In genomic region chr10:70109974-70110373, GRCm38 (mm10) we compare ENCODE assay signal across 9 mouse cellular contexts. TPM values are rescaled to one million over a fixed set of nuclear protein-coding genes. Genes with fewer than 3 reads are reported as not detected.
DNase-seq lines count a peak whose midpoint lies in the region; ATAC-seq and TF ChIP-seq lines count a peak whose summit lies in the region.
"Had no signal": no experiment of that assay in that cellular context is flagged by ENCODE, and none has a peak within 500 bp of the region (broad histone marks: within the 10 kb centered on the region; RNA-seq: fewer than 3 reads in every experiment).

No protein-coding gene starts in this region.

- no peaks in the 10 kb centered on the region for H3K27me3 ChIP-seq in midbrain, embryonic 15.5 days (replicated peaks)
- H3K27me3 ChIP-seq in midbrain, embryonic 14.5 days (ENCODE audit: control insufficient read depth, insufficient read depth, low read length), result no peaks in the 10 kb centered on the region
- H3K27me3 ChIP-seq in intestine, postnatal 0 days (replicated peaks; ENCODE audit: control insufficient read depth, insufficient read depth, low read length), result no peaks in the 10 kb centered on the region
- H3K27me3 ChIP-seq in stomach, embryonic 15.5 days (replicated peaks), result no peaks in the 10 kb centered on the region
- H3K27me3 ChIP-seq: heart, embryonic 13.5 days had no signal

- intact Hi-C loops in heart, postnatal 10 days (cut with DNase I), result no loop called here

- WGBS in midbrain, embryonic 15.5 days, result 80% methylated on average over 5 of the region's 5 CpGs
- WGBS in midbrain, embryonic 14.5 days, result 80% methylated on average over 5 of the region's 5 CpGs
- WGBS in intestine, postnatal 0 days, result 21% methylated on average over 5 of the region's 5 CpGs
- WGBS in stomach, embryonic 15.5 days, result 39% methylated on average over 5 of the region's 5 CpGs

- no peak for TF ChIP-seq CTCF in intestine, postnatal 0 days (IDR thresholded peaks at IDR 0.05; ENCODE audit: low read depth)

- 0 out of 2 replicates have a peak overlapping the region, but pooled peaks have one; percentile 9 for H3K27ac ChIP-seq in midbrain, embryonic 15.5 days
- no peak overlapping the region for H3K27ac ChIP-seq in midbrain, embryonic 14.5 days (replicated peaks; ENCODE audit: low read depth, low read length)
- peak overlapping the region; percentile 50; the same call in 1 of the 2 replicates for H3K27ac ChIP-seq in intestine, postnatal 0 days (ENCODE audit: low read depth, low read length)
- H3K27ac ChIP-seq in stomach, embryonic 15.5 days, result peak overlapping the region; percentile 46; the same call in 1 of the 2 replicates
- H3K27ac ChIP-seq: heart, embryonic 13.5 days had no signal

- H3K36me3 ChIP-seq in midbrain, embryonic 15.5 days (replicated peaks), result no peaks in the 10 kb centered on the region
- 0 out of 2 replicates have a peak, but pooled peaks cover 3% of the 10 kb centered on the region for H3K36me3 ChIP-seq in midbrain, embryonic 14.5 days (ENCODE audit: control insufficient read depth, insufficient read depth, low read length)
- no peaks in the 10 kb centered on the region for H3K36me3 ChIP-seq in intestine, postnatal 0 days (ENCODE audit: control insufficient read depth, insufficient read depth)
- H3K36me3 ChIP-seq in stomach, embryonic 15.5 days, result no peaks in the 10 kb centered on the region

- peak; percentile 90 for DNase-seq in heart, adult 11 months
- no peak for DNase-seq in heart, postnatal 10 days
- no peak for DNase-seq in midbrain, embryonic 14.5 days
- no peak for DNase-seq in adrenal gland, postnatal 14 days
- DNase-seq in thymus, postnatal 10 days (ENCODE audit: low spot score in 2 of 2), result no peak

- H3K9me3 ChIP-seq in midbrain, embryonic 15.5 days, result no peaks in the 10 kb centered on the region
- H3K9me3 ChIP-seq in midbrain, embryonic 14.5 days (ENCODE audit: control insufficient read depth, low read length), result no peaks in the 10 kb centered on the region
- H3K9me3 ChIP-seq in intestine, postnatal 0 days (ENCODE audit: control insufficient read depth), result no peaks in the 10 kb centered on the region
- H3K9me3 ChIP-seq in stomach, embryonic 15.5 days, result no peaks in the 10 kb centered on the region
- H3K9me3 ChIP-seq: heart, embryonic 13.5 days had no signal

- no peak for ATAC-seq in midbrain, embryonic 15.5 days (replicated peaks)
- no peak for ATAC-seq in midbrain, embryonic 14.5 days (ENCODE audit: low FRiP score, low TSS enrichment)
- peak; percentile 92 for ATAC-seq in intestine, postnatal 0 days
- peak; percentile 94 for ATAC-seq in stomach, embryonic 15.5 days (ENCODE audit: insufficient read depth, low FRiP score, low read depth)

- H3K4me2 ChIP-seq in midbrain, embryonic 15.5 days, result no peak overlapping the region
- H3K4me2 ChIP-seq in midbrain, embryonic 14.5 days (ENCODE audit: low read length), result no peak overlapping the region
- H3K4me2 ChIP-seq in intestine, postnatal 0 days (replicated peaks; ENCODE audit: low read depth), result peak overlapping the region; percentile 46
- no peak overlapping the region; the same call in 1 of the 2 replicates for H3K4me2 ChIP-seq in stomach, embryonic 15.5 days
- H3K4me2 ChIP-seq: heart, embryonic 13.5 days had no signal

- H3K4me3 ChIP-seq in midbrain, embryonic 15.5 days, result no peak overlapping the region
- no peak overlapping the region for H3K4me3 ChIP-seq in midbrain, embryonic 14.5 days (replicated peaks; ENCODE audit: low read depth, low read length)
- H3K4me3 ChIP-seq in intestine, postnatal 0 days (ENCODE audit: low read depth, low read length), result no peak overlapping the region
- no peak overlapping the region for H3K4me3 ChIP-seq in stomach, embryonic 15.5 days (replicated peaks)
- H3K4me3 ChIP-seq: heart, embryonic 13.5 days had no signal

- no peak overlapping the region for H3K9ac ChIP-seq in midbrain, embryonic 15.5 days
- no peak overlapping the region for H3K9ac ChIP-seq in midbrain, embryonic 14.5 days (replicated peaks; ENCODE audit: low read length)
- H3K9ac ChIP-seq in intestine, postnatal 0 days (ENCODE audit: low read depth, low read length), result no peak overlapping the region
- no peak overlapping the region for H3K9ac ChIP-seq in stomach, embryonic 15.5 days

- H3K4me1 ChIP-seq in midbrain, embryonic 15.5 days, result peaks cover 11% of the 10 kb centered on the region
- H3K4me1 ChIP-seq in midbrain, embryonic 14.5 days (ENCODE audit: control insufficient read depth, insufficient read depth, low read length), result no peaks in the 10 kb centered on the region
- H3K4me1 ChIP-seq in intestine, postnatal 0 days (replicated peaks; ENCODE audit: control insufficient read depth, insufficient read depth, low read length), result no peaks in the 10 kb centered on the region; the same call in 1 of the 2 replicates
- H3K4me1 ChIP-seq in stomach, embryonic 15.5 days, result peaks cover 8% of the 10 kb centered on the region; the same call in 1 of the 2 replicates

RNA-seq across cellular contexts. Expression of gene Ccdc6, which starts 13.1 kb away (rescaled TPM):
- 10 to 100 TPM; 33.9 to 36.9 TPM for total RNA-seq in heart, postnatal 10 days (2021)
- polyA plus RNA-seq in midbrain, embryonic 15.5 days (2015; fragmentation: Nextera tagmentation; extraction: Ambion mirVana), result 23.3 and 25.3 TPM in 2 replicates
- polyA plus RNA-seq in midbrain, embryonic 14.5 days (2014; fragmentation: Nextera tagmentation; extraction: Ambion mirVana), result 34.9 and 39.7 TPM in 2 replicates
- 8.7 and 10.0 TPM in 2 replicates for polyA plus RNA-seq in intestine, postnatal 0 days (2015; fragmentation: Nextera tagmentation; extraction: Ambion mirVana)
- 13.7 and 15.9 TPM in 2 replicates for polyA plus RNA-seq in stomach, embryonic 15.5 days (2015; fragmentation: Nextera tagmentation; extraction: Ambion mirVana)
- 54.7 and 61.2 TPM in 2 replicates for total RNA-seq in adrenal gland, postnatal 14 days (2021)

Comparison
In these comparisons a context has a peak if more than half of its experiments do, and no peak if none do; other contexts are left out.
1. ATAC-seq: peak in intestine, postnatal 0 days (single experiment) and stomach, embryonic 15.5 days (single experiment); none in midbrain, embryonic 15.5 days (single experiment) and midbrain, embryonic 14.5 days (single experiment).